Mouse (Mus musculus): ENCODE measurements around the gene Elp5. TPM values are rescaled to one million over a fixed set of nuclear protein-coding genes. Genes with fewer than 3 reads are reported as not detected.

Gene Elp5
- polyA plus RNA-seq, 1 experiment from 2014 or later: 97.9 TPM

- TF ChIP-seq CTCF (IDR thresholded peaks at IDR 0.05; ENCODE audit: low read depth): no peak
- 0 out of 2 replicates have a peak overlapping the region, but pooled peaks have one; percentile 27 for H3K9ac ChIP-seq (ENCODE audit: low read depth, low read length)
- no peak overlapping the region; the same call in 1 of the 2 replicates for H3K4me3 ChIP-seq (replicated peaks; ENCODE audit: low read depth, low read length)
- DNase-seq (ENCODE audit: low spot score): peak; percentile 56
- peak overlapping the region; percentile 58 for H3K4me2 ChIP-seq (ENCODE audit: low read length)
- no peak for ATAC-seq (replicated peaks; ENCODE audit: low FRiP score, low read depth)
- H3K27me3 ChIP-seq (ENCODE audit: insufficient read depth, low read length): no peaks in the 10 kb centered on the region
- no peaks in the 10 kb centered on the region for H3K9me3 ChIP-seq (replicated peaks; ENCODE audit: low read length)
- no peak overlapping the region for H3K27ac ChIP-seq
- 24% methylated on average over 9 of the region's 9 CpGs for WGBS
- H3K4me1 ChIP-seq (replicated peaks; ENCODE audit: insufficient read depth, low read length): peaks cover 45% of the 10 kb centered on the region
- H3K36me3 ChIP-seq (ENCODE audit: insufficient read depth, low read length): peaks cover 17% of the 10 kb centered on the region
Measured at GRCm38 (mm10) chr11:70027397-70027796, 45.1 kb upstream of the Elp5 start.

GRCm38 (mm10) chr11:70026689-70027088 lies 44.4 kb upstream of the Elp5 start:
- peaks cover 45% of the 10 kb centered on the region for H3K4me1 ChIP-seq (replicated peaks; ENCODE audit: insufficient read depth, low read length)
- peaks cover 9% of the 10 kb centered on the region for H3K36me3 ChIP-seq (ENCODE audit: insufficient read depth, low read length)
- H3K27me3 ChIP-seq (ENCODE audit: insufficient read depth, low read length): no peaks in the 10 kb centered on the region
- 0 out of 2 replicates have a peak overlapping the region, but pooled peaks have one; percentile 8 for H3K27ac ChIP-seq
- peak overlapping the region; percentile 31; the same call in 1 of the 2 replicates for H3K9ac ChIP-seq (ENCODE audit: low read depth, low read length)
- DNase-seq (ENCODE audit: low spot score): peak; percentile 91
- H3K4me3 ChIP-seq (replicated peaks; ENCODE audit: low read depth, low read length): peak overlapping the region; percentile 30
- no peaks in the 10 kb centered on the region for H3K9me3 ChIP-seq (replicated peaks; ENCODE audit: low read length)
- WGBS: 2% methylated on average over 19 of the region's 19 CpGs
- peak; percentile 71 for ATAC-seq (replicated peaks; ENCODE audit: low FRiP score, low read depth)
- TF ChIP-seq CTCF (IDR thresholded peaks at IDR 0.05; ENCODE audit: low read depth): no peak
- peak overlapping the region; percentile 58 for H3K4me2 ChIP-seq (ENCODE audit: low read length)

GRCm38 (mm10) chr11:70024151-70024514 lies 41.8 kb upstream of the Elp5 start:
- 24% methylated on average over 6 of the region's 6 CpGs for WGBS
- ATAC-seq (replicated peaks; ENCODE audit: low FRiP score, low read depth) (no peak), DNase-seq (ENCODE audit: low spot score) (no peak)
- no peaks in the 10 kb centered on the region for H3K36me3 ChIP-seq (ENCODE audit: insufficient read depth, low read length)
- H3K27me3 ChIP-seq (ENCODE audit: insufficient read depth, low read length): no peaks in the 10 kb centered on the region
- peaks cover 39% of the 10 kb centered on the region for H3K4me1 ChIP-seq (replicated peaks; ENCODE audit: insufficient read depth, low read length)
- H3K9me3 ChIP-seq (replicated peaks; ENCODE audit: low read length): no peaks in the 10 kb centered on the region
- peak overlapping the region; percentile 23 for H3K4me3 ChIP-seq (replicated peaks; ENCODE audit: low read depth, low read length)
- H3K27ac ChIP-seq: no peak overlapping the region
- H3K4me2 ChIP-seq (ENCODE audit: low read length): peak overlapping the region; percentile 53
- no peak overlapping the region; the same call in 1 of the 2 replicates for H3K9ac ChIP-seq (ENCODE audit: low read depth, low read length)
- TF ChIP-seq CTCF (IDR thresholded peaks at IDR 0.05; ENCODE audit: low read depth): no peak

- TF ChIP-seq CTCF (IDR thresholded peaks at IDR 0.05; ENCODE audit: low read depth): no peak
- Histone ChIP-seq H3K36me3 (ENCODE audit: insufficient read depth, low read length) (no peaks in the 10 kb centered on the region), H3K4me1 (replicated peaks; ENCODE audit: insufficient read depth, low read length) (peaks cover 43% of the 10 kb centered on the region), H3K9ac (ENCODE audit: low read depth, low read length) (peak overlapping the region; percentile 35; the same call in 1 of the 2 replicates), H3K27ac (no peak overlapping the region), H3K27me3 (ENCODE audit: insufficient read depth, low read length) (no peaks in the 10 kb centered on the region), H3K4me2 (ENCODE audit: low read length) (peak overlapping the region; percentile 53), H3K9me3 (replicated peaks; ENCODE audit: low read length) (no peaks in the 10 kb centered on the region), H3K4me3 (replicated peaks; ENCODE audit: low read depth, low read length) (peak overlapping the region; percentile 23)
- WGBS: 9% methylated on average over 22 of the region's 29 CpGs
- no peak for ATAC-seq (replicated peaks; ENCODE audit: low FRiP score, low read depth)
- peak; percentile 60 for DNase-seq (ENCODE audit: low spot score)
Measured at GRCm38 (mm10) chr11:70023481-70024150, 41.3 kb upstream of the Elp5 start.

GRCm38 (mm10) chr11:70021264-70022132 lies 39.2 kb upstream of the Elp5 start:
- 2% methylated on average over 40 of the region's 40 CpGs for WGBS
- Histone ChIP-seq H3K27me3 (ENCODE audit: insufficient read depth, low read length) (no peaks in the 10 kb centered on the region), H3K9me3 (replicated peaks; ENCODE audit: low read length) (no peaks in the 10 kb centered on the region), H3K27ac (peak overlapping the region; percentile 72), H3K4me1 (replicated peaks; ENCODE audit: insufficient read depth, low read length) (peaks cover 31% of the 10 kb centered on the region), H3K9ac (ENCODE audit: low read depth, low read length) (peak overlapping the region; percentile 31; the same call in 1 of the 2 replicates), H3K36me3 (ENCODE audit: insufficient read depth, low read length) (no peaks in the 10 kb centered on the region), H3K4me2 (ENCODE audit: low read length) (peak overlapping the region; percentile 92), H3K4me3 (replicated peaks; ENCODE audit: low read depth, low read length) (peak overlapping the region; percentile 56)
- TF ChIP-seq CTCF (IDR thresholded peaks at IDR 0.05; ENCODE audit: low read depth): no peak
- peak; percentile 99 for DNase-seq (ENCODE audit: low spot score)
- peak; percentile 83 for ATAC-seq (replicated peaks; ENCODE audit: low FRiP score, low read depth)

GRCm38 (mm10) chr11:70020731-70021263 lies 38.5 kb upstream of the Elp5 start:
- peak overlapping the region; percentile 31; the same call in 1 of the 2 replicates for H3K9ac ChIP-seq (ENCODE audit: low read depth, low read length)
- no peaks in the 10 kb centered on the region for H3K36me3 ChIP-seq (ENCODE audit: insufficient read depth, low read length)
- H3K9me3 ChIP-seq (replicated peaks; ENCODE audit: low read length): no peaks in the 10 kb centered on the region
- peak; percentile 74 for TF ChIP-seq CTCF (IDR thresholded peaks at IDR 0.05; ENCODE audit: low read depth)
- peak; percentile 86 for ATAC-seq (replicated peaks; ENCODE audit: low FRiP score, low read depth)
- H3K27ac ChIP-seq: peak overlapping the region; percentile 72
- 2% methylated on average over 8 of the region's 8 CpGs for WGBS
- peak overlapping the region; percentile 56 for H3K4me3 ChIP-seq (replicated peaks; ENCODE audit: low read depth, low read length)
- no peaks in the 10 kb centered on the region for H3K27me3 ChIP-seq (ENCODE audit: insufficient read depth, low read length)
- peak; percentile 97 for DNase-seq (ENCODE audit: low spot score)
- H3K4me2 ChIP-seq (ENCODE audit: low read length): peak overlapping the region; percentile 92
- peaks cover 24% of the 10 kb centered on the region for H3K4me1 ChIP-seq (replicated peaks; ENCODE audit: insufficient read depth, low read length)

Measured in kidney, postnatal 0 days (tissue).